Mouse (Mus musculus) hindbrain, embryonic 10.5 days (tissue): ENCODE data around the gene Agr2. TPM values are rescaled to one million over a fixed set of nuclear protein-coding genes. Genes with fewer than 3 reads are reported as not detected.

ENCODE experiments used
- DNase-seq: peaks from one replicate; pipeline ENCODE4 v3.0.0-alpha.2; 2017; ENCODE audit warnings: low spot score
- H3K27ac ChIP-seq: fragments of 300-500 bp; sonication (generic); 2 replicates; pipeline ENCODE4 v1.5.1; 2016; ENCODE audit warnings: mild to moderate bottlenecking, moderate library complexity
- H3K27me3 ChIP-seq: fragments of 300-500 bp; sonication (generic); 2 replicates; pipeline ENCODE4 v1.6.1; 2016; ENCODE audit warnings: mild to moderate bottlenecking; ENCODE audit not compliant: poor library complexity, insufficient read depth, severe bottlenecking
- H3K36me3 ChIP-seq: fragments of 300-500 bp; sonication (generic); 2 replicates; pipeline ENCODE4 v1.6.1; 2016; ENCODE audit warnings: mild to moderate bottlenecking, moderate library complexity
- H3K4me1 ChIP-seq: fragments of 300-500 bp; sonication (generic); replicated peaks from 2 replicates; pipeline ENCODE4 v1.6.1; 2016; ENCODE audit warnings: mild to moderate bottlenecking
- H3K4me3 ChIP-seq: fragments of 300-500 bp; sonication (generic); 2 replicates; pipeline ENCODE4 v1.5.1; 2016; ENCODE audit warnings: mild to moderate bottlenecking, moderate library complexity
- H3K9me3 ChIP-seq: fragments of 300-500 bp; sonication (generic); 2 replicates; pipeline ENCODE4 v1.6.1; 2016; ENCODE audit warnings: mild to moderate bottlenecking, moderate library complexity
- WGBS: fragments of 180-500 bp; shearing (Covaris S2); methylation state at CpG from one replicate; pipeline ENCODE4 v1.1.7; 2016; 5-methylcytosine and 5-hydroxymethylcytosine counted together
- polyA plus RNA-seq: library from polyadenylated mRNA; unstranded; fragments of >200 nt; fragmentation: Nextera tagmentation; extraction: Ambion mirVana; gene quantifications from 2 replicates; pipeline ENCODE4 v1.2.1, GENCODE M21; 2016

The Agr2 gene
- polyA plus RNA-seq, 1 experiment from 2014 or later: not detected

DNA sequence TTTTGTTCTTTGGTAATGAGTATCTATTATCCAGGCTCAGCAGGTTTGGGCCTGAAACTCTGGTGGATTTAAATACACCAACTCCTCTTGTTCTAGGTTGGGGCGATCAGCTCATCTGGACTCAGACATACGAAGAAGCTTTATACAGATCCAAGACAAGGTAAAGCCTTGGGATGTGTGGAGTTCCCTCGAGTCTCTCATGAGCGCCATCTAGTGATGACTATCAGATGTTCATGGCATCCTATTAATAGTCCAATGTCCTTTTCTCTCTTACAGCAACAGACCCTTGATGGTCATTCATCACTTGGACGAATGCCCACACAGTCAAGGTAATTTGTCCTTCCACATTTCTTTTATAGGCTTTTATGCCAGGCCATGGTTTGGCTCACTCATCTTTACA is 3.1 kb downstream of the Agr2 start:
- no peaks in the 10 kb centered on the region for H3K27me3 ChIP-seq
- H3K36me3 ChIP-seq: no peaks in the 10 kb centered on the region
- H3K27ac ChIP-seq: no peak overlapping the region
- peak; percentile 23 for DNase-seq
- H3K4me1 ChIP-seq: peaks cover 16% of the 10 kb centered on the region
- WGBS: 37% methylated on average over 5 of the region's 5 CpGs
- no peaks in the 10 kb centered on the region for H3K9me3 ChIP-seq
- no peak overlapping the region for H3K4me3 ChIP-seq

DNA sequence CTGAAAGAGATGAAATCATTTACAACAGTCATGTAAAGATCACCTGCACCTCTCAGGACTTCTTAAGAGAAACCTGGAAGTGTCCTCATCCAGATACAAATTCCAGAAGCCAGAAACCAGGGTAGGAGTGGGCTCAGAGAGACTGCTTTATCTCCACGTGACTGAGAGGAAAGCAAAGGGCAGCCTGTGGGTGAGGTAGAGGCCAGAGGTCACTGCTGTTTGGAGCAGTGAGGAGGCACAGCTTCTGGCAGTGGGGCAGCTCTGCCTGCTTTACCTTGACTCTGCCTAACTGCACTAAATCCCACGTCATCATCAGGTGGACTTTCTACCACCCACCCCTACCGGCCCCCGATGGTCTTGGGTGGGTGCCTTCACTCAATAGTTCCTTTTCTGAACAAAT is 12.0 kb downstream of the Agr2 start:
- Histone ChIP-seq H3K36me3 (no peaks in the 10 kb centered on the region), H3K9me3 (no peaks in the 10 kb centered on the region), H3K27ac (no peak overlapping the region), H3K4me1 (peaks cover 19% of the 10 kb centered on the region), H3K4me3 (no peak overlapping the region), H3K27me3 (no peaks in the 10 kb centered on the region)
- no peak for DNase-seq
- WGBS: 62% methylated on average over 4 of the region's 4 CpGs

- Histone ChIP-seq H3K4me3 (no peak overlapping the region), H3K36me3 (no peaks in the 10 kb centered on the region), H3K27me3 (no peaks in the 10 kb centered on the region), H3K9me3 (no peaks in the 10 kb centered on the region), H3K4me1 (peaks cover 6% of the 10 kb centered on the region; the same call in 1 of the 2 replicates), H3K27ac (no peak overlapping the region)
- DNase-seq: no peak
- 93% methylated on average over 2 of the region's 2 CpGs for WGBS
Measured at GRCm38 (mm10) chr12:36007581-36007980, 14.9 kb downstream of the Agr2 start.

- 71% methylated on average over 6 of the region's 6 CpGs for WGBS
- no peak overlapping the region for H3K27ac ChIP-seq
Measured at GRCm38 (mm10) chr12:36008364-36009047, 15.8 kb downstream of the Agr2 start.

DNA sequence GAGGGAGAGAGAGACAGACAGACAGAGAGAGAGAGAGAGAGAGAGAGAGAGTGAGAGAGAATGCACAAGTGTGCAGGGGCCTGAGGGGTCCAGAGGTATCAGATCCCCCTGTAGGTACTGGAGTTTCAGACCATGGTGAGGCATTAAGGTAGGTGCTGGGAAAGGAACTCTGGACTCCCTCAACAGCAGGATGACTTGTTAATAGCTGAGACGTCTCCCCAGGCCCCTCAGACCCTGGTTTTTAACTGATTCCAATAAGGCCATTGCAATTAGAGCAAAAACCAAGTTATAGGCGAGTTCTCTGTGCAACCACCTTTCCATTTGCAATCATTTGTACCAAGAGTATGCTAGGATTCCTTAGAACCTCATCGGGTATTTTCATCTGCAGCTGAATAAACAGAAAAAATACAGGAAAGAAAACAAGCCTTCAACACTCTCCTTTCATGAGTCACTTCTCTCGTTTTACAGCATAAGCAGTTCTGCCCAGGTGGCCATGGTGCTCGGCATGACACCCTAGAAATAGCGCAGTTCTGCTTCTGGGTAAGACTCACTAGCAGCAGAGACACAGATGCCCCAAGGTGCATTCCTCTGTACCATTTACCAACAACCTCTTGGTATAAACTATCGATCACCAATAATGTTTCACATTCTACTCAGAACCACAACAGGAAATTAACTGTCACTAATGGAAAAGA is 20.7 kb downstream of the Agr2 start:
- no peaks in the 10 kb centered on the region for H3K27me3 ChIP-seq
- peaks cover 43% of the 10 kb centered on the region for H3K36me3 ChIP-seq
- H3K4me3 ChIP-seq: no peak overlapping the region
- 73% methylated on average over 7 of the region's 7 CpGs for WGBS
- H3K9me3 ChIP-seq: peaks cover 2% of the 10 kb centered on the region; the same call in 1 of the 2 replicates
- no peaks in the 10 kb centered on the region for H3K4me1 ChIP-seq
- DNase-seq: no peak
- no peak overlapping the region for H3K27ac ChIP-seq

More at GRCm38 (mm10) chr12:36008364-36009047, 15.8 kb downstream of the Agr2 start:
- no peak overlapping the region for H3K4me3 ChIP-seq
- no peaks in the 10 kb centered on the region for H3K36me3 ChIP-seq
- no peaks in the 10 kb centered on the region for H3K9me3 ChIP-seq
- peaks cover 5% of the 10 kb centered on the region; the same call in 1 of the 2 replicates for H3K4me1 ChIP-seq
- no peak for DNase-seq
- no peaks in the 10 kb centered on the region for H3K27me3 ChIP-seq

- H3K9me3 ChIP-seq: peaks cover 2% of the 10 kb centered on the region; the same call in 1 of the 2 replicates
- H3K4me1 ChIP-seq: no peaks in the 10 kb centered on the region
- no peak overlapping the region for H3K4me3 ChIP-seq
- DNase-seq: no peak
- H3K36me3 ChIP-seq: peaks cover 78% of the 10 kb centered on the region
- no peak overlapping the region for H3K27ac ChIP-seq
- no peaks in the 10 kb centered on the region for H3K27me3 ChIP-seq
- 81% methylated on average over 2 of the region's 2 CpGs for WGBS
Measured at GRCm38 (mm10) chr12:36017791-36018190, 25.1 kb downstream of the Agr2 start.

- H3K4me3 ChIP-seq: no peak overlapping the region
- no peaks in the 10 kb centered on the region for H3K4me1 ChIP-seq
- peaks cover 71% of the 10 kb centered on the region for H3K36me3 ChIP-seq
- H3K27ac ChIP-seq: no peak overlapping the region
- no peaks in the 10 kb centered on the region for H3K27me3 ChIP-seq
- peaks cover 2% of the 10 kb centered on the region; the same call in 1 of the 2 replicates for H3K9me3 ChIP-seq
- DNase-seq: no peak
- WGBS: 84% methylated on average over 4 of the region's 4 CpGs
Measured at GRCm38 (mm10) chr12:36019572-36019971, 26.9 kb downstream of the Agr2 start.

DNA sequence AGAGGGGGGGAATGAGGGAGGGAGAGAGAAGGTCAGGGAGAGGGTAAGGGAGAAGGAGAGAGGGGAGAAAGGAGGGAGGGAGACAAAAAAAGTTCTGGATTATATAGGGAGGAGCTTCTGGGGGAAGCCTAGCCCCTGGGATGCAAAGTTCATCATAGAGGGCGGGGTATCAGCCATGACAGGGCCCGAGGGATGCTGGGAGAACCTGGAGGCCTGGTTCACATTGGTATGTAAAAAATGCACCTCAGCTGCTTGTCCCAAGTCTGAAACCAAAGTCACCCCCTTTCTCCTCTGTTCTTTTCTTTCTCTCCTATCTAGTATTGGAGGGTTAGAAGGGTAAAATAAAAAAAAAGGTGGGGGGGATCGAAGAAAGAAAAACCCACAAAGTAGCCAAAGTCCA is 27.4 kb downstream of the Agr2 start:
- H3K4me3 ChIP-seq: no peak overlapping the region
- 86% methylated on average over 3 of the region's 3 CpGs for WGBS
- H3K9me3 ChIP-seq: peaks cover 2% of the 10 kb centered on the region; the same call in 1 of the 2 replicates
- DNase-seq: no peak
- no peaks in the 10 kb centered on the region for H3K4me1 ChIP-seq
- no peak overlapping the region for H3K27ac ChIP-seq
- H3K36me3 ChIP-seq: peaks cover 66% of the 10 kb centered on the region
- H3K27me3 ChIP-seq: no peaks in the 10 kb centered on the region

GRCm38 (mm10) chr12:36020710-36021109 is 28.0 kb downstream of the Agr2 start:
- H3K4me3 ChIP-seq: no peak overlapping the region
- no peaks in the 10 kb centered on the region for H3K27me3 ChIP-seq
- H3K4me1 ChIP-seq: no peaks in the 10 kb centered on the region
- H3K9me3 ChIP-seq: peaks cover 2% of the 10 kb centered on the region; the same call in 1 of the 2 replicates
- H3K36me3 ChIP-seq: peaks cover 60% of the 10 kb centered on the region
- H3K27ac ChIP-seq: no peak overlapping the region
- WGBS: 89% methylated on average over 2 of the region's 2 CpGs
- DNase-seq: no peak

GRCm38 (mm10) chr12:36026126-36026525 is 33.4 kb downstream of the Agr2 start:
- Histone ChIP-seq H3K9me3 (no peaks in the 10 kb centered on the region), H3K27me3 (no peaks in the 10 kb centered on the region), H3K4me1 (no peaks in the 10 kb centered on the region), H3K27ac (no peak overlapping the region), H3K36me3 (peaks cover 8% of the 10 kb centered on the region), H3K4me3 (no peak overlapping the region)
- DNase-seq: no peak
- WGBS: 96% methylated on average over 4 of the region's 4 CpGs

- no peaks in the 10 kb centered on the region for H3K9me3 ChIP-seq
- H3K36me3 ChIP-seq: no peaks in the 10 kb centered on the region
- H3K4me3 ChIP-seq: no peak overlapping the region
- H3K27ac ChIP-seq: no peak overlapping the region
- WGBS: 91% methylated on average over 2 of the region's 2 CpGs
- H3K27me3 ChIP-seq: no peaks in the 10 kb centered on the region
- H3K4me1 ChIP-seq: no peaks in the 10 kb centered on the region
- DNase-seq: no peak
Measured at GRCm38 (mm10) chr12:36027171-36027570, 34.5 kb downstream of the Agr2 start.

DNA sequence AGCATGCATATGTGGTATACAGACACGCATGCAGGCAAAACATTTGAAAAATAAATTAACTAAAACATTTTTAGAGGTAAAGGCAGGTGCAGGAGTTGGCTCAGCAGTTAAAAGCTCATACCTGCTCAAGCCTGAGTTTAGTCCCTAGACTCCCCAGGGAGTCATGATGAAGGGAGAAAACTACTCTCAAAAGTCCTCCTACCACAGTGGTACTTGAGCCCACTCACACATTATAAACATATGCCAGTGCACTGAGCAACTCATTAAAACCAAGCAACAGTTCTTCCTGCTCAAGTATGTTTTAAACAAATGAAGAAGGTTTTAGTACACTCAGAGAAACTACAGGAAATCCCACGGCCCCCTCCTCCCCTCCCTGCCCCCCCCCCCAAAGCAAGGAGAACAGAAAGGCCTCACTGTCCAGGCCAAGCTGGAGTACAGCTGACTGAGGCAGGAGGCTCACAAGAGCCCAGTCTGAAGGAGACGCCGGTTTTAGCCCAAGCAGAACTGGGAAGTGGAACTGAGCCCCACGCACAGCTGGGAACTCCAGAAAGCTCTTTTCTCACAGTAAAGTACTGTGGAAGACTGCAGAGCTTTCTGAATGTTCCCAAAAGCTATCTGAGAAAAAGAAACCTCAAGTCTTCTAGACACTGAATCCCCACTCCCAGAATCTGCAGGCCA is 36.4 kb downstream of the Agr2 start:
- H3K9me3 ChIP-seq: peaks cover 7% of the 10 kb centered on the region; the same call in 1 of the 2 replicates
- no peak overlapping the region for H3K27ac ChIP-seq
- no peaks in the 10 kb centered on the region for H3K4me1 ChIP-seq
- no peaks in the 10 kb centered on the region for H3K27me3 ChIP-seq
- no peak for DNase-seq
- peaks cover 16% of the 10 kb centered on the region for H3K36me3 ChIP-seq
- no peak overlapping the region for H3K4me3 ChIP-seq
- 78% methylated on average over 5 of the region's 5 CpGs for WGBS

- no peak overlapping the region for H3K4me3 ChIP-seq
- 75% methylated on average over 4 of the region's 6 CpGs for WGBS
- peaks cover 7% of the 10 kb centered on the region; the same call in 1 of the 2 replicates for H3K9me3 ChIP-seq
- DNase-seq: no peak
- H3K36me3 ChIP-seq: peaks cover 22% of the 10 kb centered on the region
- no peaks in the 10 kb centered on the region for H3K27me3 ChIP-seq
- H3K27ac ChIP-seq: no peak overlapping the region
- H3K4me1 ChIP-seq: no peaks in the 10 kb centered on the region
Measured at GRCm38 (mm10) chr12:36029687-36030086, 37.0 kb downstream of the Agr2 start.
